Comparison of ENCODE assay signal across 7 mouse cellular contexts in genomic region chr7:127208295-127208552, GRCm38 (mm10). TPM values are rescaled to one million over a fixed set of nuclear protein-coding genes. Genes with fewer than 3 reads are reported as not detected.
DNase-seq lines count a peak whose midpoint lies in the region; ATAC-seq and TF ChIP-seq lines count a peak whose summit lies in the region.

Tbc1d10b (minus strand) TSS chr7:127208468.

- peak within 1 kb of the TSS; percentile 94 for H3K4me3 ChIP-seq in limb, embryonic 14.5 days (replicated peaks; ENCODE audit: low read length)
- peak within 1 kb of the TSS; percentile 76 for H3K4me3 ChIP-seq in stomach, embryonic 14.5 days (ENCODE audit: low read depth, low read length)

- H3K9ac ChIP-seq in limb, embryonic 14.5 days (ENCODE audit: low read depth, low read length, severe bottlenecking): peak within 1 kb of the TSS; percentile 89
- peak within 1 kb of the TSS; percentile 89 for H3K9ac ChIP-seq in stomach, embryonic 14.5 days (replicated peaks; ENCODE audit: low read depth, low read length)

- peak within 1 kb of the TSS; percentile 71 for H3K4me2 ChIP-seq in limb, embryonic 14.5 days (replicated peaks; ENCODE audit: low read depth, low read length, severe bottlenecking)
- peak within 1 kb of the TSS; percentile 96 for H3K4me2 ChIP-seq in stomach, embryonic 14.5 days (replicated peaks; ENCODE audit: low read depth, low read length)

- WGBS in limb, embryonic 14.5 days: under 1% methylated on average over 20 of the region's 44 CpGs
- 1% methylated on average over 27 of the region's 44 CpGs for WGBS in stomach, embryonic 14.5 days

- ATAC-seq in erythroid progenitor cell, adult 5-6 weeks (replicated peaks; ENCODE audit: low FRiP score, poor library complexity, severe bottlenecking): peak; percentile 37
- no peak for ATAC-seq in limb, embryonic 14.5 days (ENCODE audit: low FRiP score, low read depth)
- peak; percentile 56 for ATAC-seq in stomach, embryonic 14.5 days (ENCODE audit: insufficient number of reproducible peaks, insufficient read depth, low FRiP score, low read depth)

- peak within 1 kb of the TSS; percentile 80 for H3K27ac ChIP-seq in limb, embryonic 14.5 days (replicated peaks; ENCODE audit: low read depth, low read length)
- peak within 1 kb of the TSS; percentile 79 for H3K27ac ChIP-seq in stomach, embryonic 14.5 days (ENCODE audit: low read length)

- TF ChIP-seq POLR2A in limb, embryonic 14.5 days (IDR thresholded peaks at IDR 0.05; ENCODE audit: borderline replicate concordance, extremely low read depth, insufficient read depth, insufficient read length): no peak

- H3K4me1 ChIP-seq in limb, embryonic 14.5 days (ENCODE audit: control insufficient read depth, insufficient read depth, low read length): peaks cover 21% of the 10 kb centered on the region
- peaks cover 12% of the 10 kb centered on the region for H3K4me1 ChIP-seq in stomach, embryonic 14.5 days (ENCODE audit: control insufficient read depth, insufficient read depth, low read length)

- intact Hi-C loops in heart, postnatal 36 days (cut with DNase I): no loop called here

- no peak for DNase-seq in urinary bladder, adult 2 months (ENCODE audit: low spot score)
- DNase-seq in urinary bladder, postnatal 10 days (ENCODE audit: low spot score): no peak
- DNase-seq in heart, postnatal 36 days: no peak
- DNase-seq in limb, embryonic 14.5 days (ENCODE audit: low spot score): no peak
- no peak for DNase-seq in cerebellum, postnatal 36 days

- no peaks in the 10 kb centered on the region for H3K9me3 ChIP-seq in limb, embryonic 14.5 days (ENCODE audit: control insufficient read depth, low read length)
- H3K9me3 ChIP-seq in stomach, embryonic 14.5 days (ENCODE audit: control insufficient read depth, low read depth, low read length): no peaks in the 10 kb centered on the region

- no peaks in the 10 kb centered on the region for H3K27me3 ChIP-seq in limb, embryonic 14.5 days (ENCODE audit: control insufficient read depth, insufficient read depth, low read length)
- no peaks in the 10 kb centered on the region for H3K27me3 ChIP-seq in stomach, embryonic 14.5 days (ENCODE audit: control insufficient read depth, insufficient read depth, low read length)

- H3K36me3 ChIP-seq in limb, embryonic 14.5 days (ENCODE audit: control insufficient read depth, insufficient read depth, low read length): peaks cover 12% of the 10 kb centered on the region
- H3K36me3 ChIP-seq in stomach, embryonic 14.5 days (ENCODE audit: control insufficient read depth, insufficient read depth, low read length): peaks cover 11% of the 10 kb centered on the region

RNA-seq across cellular contexts. Expression of gene Tbc1d10b, which starts in this region (rescaled TPM):
- 23.0 and 30.1 TPM in 2 replicates for polyA plus RNA-seq in urinary bladder, adult 2 months (2012; rRNA removed)
- total RNA-seq in erythroid progenitor cell, adult 5-6 weeks (2015; ENCODE audit: low replicate concordance): 25.6 and 36.4 TPM in 2 replicates
- total RNA-seq in erythroid progenitor cell, adult 5-6 weeks (2017; ENCODE audit: low replicate concordance): 85.3 and 173 TPM in 2 replicates
- total RNA-seq in heart, postnatal 36 days (2021): 10 to 100 TPM; 24.6 to 26.4 TPM
- 40.8 and 46.8 TPM in 2 replicates for polyA plus RNA-seq in limb, embryonic 14.5 days (2012; rRNA removed)
- polyA plus RNA-seq in limb, embryonic 14.5 days (2014; fragmentation: Nextera tagmentation; extraction: Ambion mirVana): 27.1 and 29.3 TPM in 2 replicates
- 15.1 and 18.7 TPM in 2 replicates for polyA plus RNA-seq in stomach, embryonic 14.5 days (2014; fragmentation: Nextera tagmentation; extraction: Ambion mirVana)
